Mouse (Mus musculus): ENCODE measurements at regions not wholly inside any gene's neighbourhood (a gene's known extent, or its start where the extent isn't known, plus 50 kb on each side); places are given as distances from the start of the nearest gene placed in this dataset.

- TF ChIP-seq GATA1 (IDR thresholded peaks at IDR 0.05; ENCODE audit: borderline replicate concordance, low read length) (no peak), FLI1 (IDR thresholded peaks at IDR 0.05; ENCODE audit: low read length) (no peak)
These were observed 555.5 kb downstream of the Sqor start for GRCm38 (mm10) chr2:123320448-123321097.
